Mouse (Mus musculus) adrenal gland, adult (tissue): ENCODE data around the gene Col6a3.

Source experiments
- DNase-seq, 2 experiments: peaks; one replicate each; pipeline ENCODE4 v3.0.0; 2022 to 2023; ENCODE audit warnings: low spot score in 1 of 2; ENCODE audit not compliant: inconsistent age in 2 of 2

Gene Col6a3

GRCm38 (mm10) chr1:90800466-90800865, 43.3 kb downstream of the Col6a3 start:
- DNase-seq: no peak

GRCm38 (mm10) chr1:90797276-90797891, 46.4 kb downstream of the Col6a3 start:
- DNase-seq: peak; percentile 47 to 81

- DNase-seq: no peak
Observed at GRCm38 (mm10) chr1:90793368-90793767, 50.4 kb downstream of the Col6a3 start.

DNA sequence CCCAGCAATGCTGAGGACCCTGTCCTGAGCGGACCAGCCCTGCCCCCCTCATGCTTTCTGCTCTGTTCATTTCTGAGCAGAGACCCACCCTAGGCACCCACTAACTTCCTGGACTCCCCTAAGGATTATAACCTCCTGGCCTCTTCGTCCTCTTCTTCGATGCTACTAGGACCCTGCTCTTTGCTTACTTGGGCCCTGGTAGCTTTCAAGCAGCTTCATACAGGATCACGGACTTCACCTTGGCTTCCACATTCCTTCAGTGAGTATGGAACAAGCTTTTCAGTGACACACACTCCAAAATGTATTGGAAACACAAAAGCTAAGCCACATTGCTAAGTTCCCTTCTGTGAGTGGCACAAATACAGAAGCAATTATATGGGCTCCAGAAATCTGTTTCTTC, 52.8 kb downstream of the Col6a3 start:
- DNase-seq: no peak

DNA sequence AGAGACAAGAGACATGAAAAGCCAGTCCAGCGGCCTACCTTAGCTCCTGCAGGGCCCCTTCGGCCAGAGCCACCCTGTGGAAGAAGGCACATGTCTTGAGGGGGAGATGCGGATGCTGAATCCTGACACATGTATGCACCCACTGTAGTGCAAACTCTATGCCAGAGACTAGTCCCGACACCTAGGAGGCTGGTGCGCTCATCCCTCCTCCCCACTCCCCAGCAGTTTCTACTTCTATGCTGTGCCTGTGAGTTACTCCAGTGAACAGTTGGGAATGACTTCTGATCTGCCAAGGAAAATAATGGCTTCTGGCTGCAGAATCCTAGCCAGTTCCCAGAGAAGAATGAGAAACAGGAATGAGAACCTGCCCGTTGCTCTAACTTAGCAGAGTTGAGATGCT, 54.3 kb downstream of the Col6a3 start:
- DNase-seq: no peak

DNA sequence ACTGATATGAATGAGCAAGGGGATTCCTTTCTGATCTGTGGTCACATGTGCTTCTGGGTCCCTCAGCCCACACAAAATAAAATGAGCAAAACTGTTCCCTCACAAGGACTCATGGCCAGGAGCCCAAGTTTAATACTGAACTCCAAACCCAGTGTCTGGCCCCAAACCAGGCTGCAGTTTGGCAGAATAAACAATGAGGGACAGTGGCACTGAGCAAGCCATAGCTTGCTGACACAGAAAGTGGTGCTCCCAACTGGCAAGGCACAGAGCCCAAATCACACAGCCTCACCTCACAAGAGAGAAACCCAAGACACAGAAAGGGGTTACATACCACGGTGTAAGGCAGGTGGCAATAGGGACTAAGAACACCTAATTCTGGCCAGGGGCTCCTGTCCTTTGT, 63.3 kb downstream of the Col6a3 start:
- DNase-seq: no peak

- peak in 1 of 2 experiments; percentile 58 for DNase-seq
Observed at GRCm38 (mm10) chr1:90779072-90779471, 64.7 kb downstream of the Col6a3 start.

DNA sequence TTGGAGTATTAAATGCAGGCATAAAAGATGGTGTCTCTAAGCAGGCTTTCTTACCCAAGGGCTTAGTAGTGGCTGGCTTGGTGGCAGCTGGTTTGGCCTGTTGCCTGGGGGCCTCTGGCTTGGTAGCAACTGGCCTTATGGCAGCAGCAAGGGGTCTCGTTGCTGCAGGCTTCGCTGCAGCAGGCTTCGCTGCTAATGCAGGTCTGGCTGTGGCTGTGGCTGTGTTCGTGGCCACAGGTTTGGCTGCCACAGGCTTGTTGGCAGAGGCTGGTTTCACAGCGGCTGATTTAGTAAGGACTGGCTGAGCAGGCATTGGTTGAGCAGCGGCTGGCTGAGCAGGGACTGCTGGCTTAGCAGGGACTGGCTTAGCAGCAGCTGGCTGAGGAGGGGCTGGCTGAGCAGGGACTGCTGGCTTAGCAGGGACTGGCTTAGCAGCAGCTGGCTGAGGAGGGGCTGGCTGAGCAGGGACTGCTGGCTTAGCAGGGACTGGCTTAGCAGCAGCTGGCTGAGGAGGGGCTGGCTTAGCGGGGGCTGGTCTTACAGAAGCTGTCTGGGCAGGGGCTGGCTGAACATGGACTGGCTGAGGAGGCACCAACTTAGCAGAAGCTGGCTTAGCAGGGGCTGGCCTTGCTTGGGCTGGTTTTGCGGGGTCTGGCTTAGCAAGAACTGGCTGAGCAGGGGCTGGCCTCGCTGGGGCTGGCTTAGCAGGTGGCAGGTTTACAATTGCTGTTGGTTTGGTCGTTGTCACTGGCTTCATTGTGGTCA, 68.1 kb downstream of the Col6a3 start:
- DNase-seq: peak; percentile 7 to 54

- DNase-seq: no peak
Observed at GRCm38 (mm10) chr1:90771172-90771571, 72.6 kb downstream of the Col6a3 start.

- no peak for DNase-seq
Observed at GRCm38 (mm10) chr1:90770027-90770426, 73.7 kb downstream of the Col6a3 start.

- DNase-seq: no peak
Observed at GRCm38 (mm10) chr1:90769301-90769700, 74.5 kb downstream of the Col6a3 start.

- no peak for DNase-seq
Observed at GRCm38 (mm10) chr1:90758091-90758673, 85.6 kb downstream of the Col6a3 start.

- DNase-seq: no peak
Observed at GRCm38 (mm10) chr1:90753869-90754563, 89.8 kb downstream of the Col6a3 start.

- DNase-seq: no peak
Observed at GRCm38 (mm10) chr1:90751221-90751620, 92.5 kb downstream of the Col6a3 start.

DNA sequence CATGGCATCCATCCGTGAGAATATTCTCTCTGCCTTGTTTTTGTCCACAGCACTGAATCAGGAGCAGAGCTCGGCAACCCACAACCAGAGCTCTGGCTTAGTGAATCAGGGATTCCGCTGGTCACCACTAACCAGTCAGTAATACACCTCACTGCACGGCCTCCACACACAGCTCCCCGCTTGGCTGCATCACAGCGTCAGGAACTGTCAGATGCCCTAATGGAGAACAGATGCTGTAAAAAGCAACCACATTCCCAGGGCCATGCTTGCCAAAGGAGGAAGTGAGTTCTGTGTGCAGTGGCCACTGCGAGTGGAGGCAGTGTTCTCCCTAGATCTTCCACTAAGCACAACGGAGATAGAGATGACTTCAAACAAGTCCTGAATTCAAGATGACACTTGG, 93.6 kb downstream of the Col6a3 start:
- DNase-seq: no peak

DNA sequence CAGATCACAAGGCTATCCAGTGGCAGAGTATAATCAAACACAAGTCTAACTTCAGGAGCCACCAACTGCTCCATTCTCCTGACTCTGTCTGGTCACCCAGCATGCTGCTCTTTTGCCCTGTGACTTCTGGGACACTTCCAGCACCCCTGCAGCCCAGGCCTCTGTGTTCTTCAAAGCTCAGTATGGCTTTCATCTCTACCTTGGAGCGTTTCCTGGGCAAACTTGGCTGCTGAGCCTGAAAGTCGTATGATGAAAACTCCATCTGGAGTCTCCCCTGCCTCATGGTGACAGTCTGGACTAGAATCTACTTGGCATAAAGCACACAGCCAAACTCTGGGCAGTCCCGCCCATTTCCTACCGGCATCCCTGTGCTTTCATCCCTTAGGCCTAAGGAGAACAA, 95.2 kb downstream of the Col6a3 start:
- DNase-seq: no peak

DNA sequence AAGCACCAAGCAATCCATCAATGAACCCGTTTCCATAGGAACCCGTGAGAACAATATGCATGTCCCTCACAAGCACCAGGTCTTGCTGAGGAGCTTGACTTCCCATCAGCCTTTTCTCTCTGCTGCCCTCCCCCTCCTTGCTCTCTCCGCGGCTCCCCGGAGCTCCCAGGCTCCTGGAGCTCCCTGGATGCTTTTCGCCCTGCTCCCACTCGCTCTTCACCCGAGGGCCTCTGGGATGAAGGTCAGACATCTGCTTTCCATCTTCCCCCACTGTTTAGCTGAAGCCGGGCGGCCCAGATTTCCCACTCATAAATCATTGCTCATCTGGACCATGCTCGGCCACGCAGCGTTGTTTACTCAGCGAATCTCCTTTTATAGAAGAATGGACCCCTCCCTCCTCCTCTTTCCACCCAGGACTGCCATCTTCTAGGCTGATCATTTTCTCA, 99.8 kb downstream of the Col6a3 start:
- DNase-seq: peak; percentile 46 to 76

DNA sequence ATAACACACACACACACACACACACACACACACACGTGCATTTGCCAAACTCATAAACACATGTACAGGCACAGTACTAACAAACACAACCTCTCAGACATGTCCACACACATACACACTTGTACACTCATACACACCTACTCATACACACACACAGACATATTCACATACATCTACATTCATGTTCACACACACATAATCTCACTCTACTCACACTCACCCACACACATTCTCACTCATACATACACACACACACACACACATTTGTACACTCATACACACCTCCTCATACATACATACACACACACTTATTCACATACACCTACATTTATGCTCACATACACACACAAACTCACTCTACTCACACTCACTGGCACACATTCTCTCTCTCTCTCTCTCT, 100.3 kb downstream of the Col6a3 start:
- no peak for DNase-seq

- DNase-seq: no peak
Observed at GRCm38 (mm10) chr1:90742641-90743040, 101.1 kb downstream of the Col6a3 start.

- peak in 1 of 2 experiments; percentile 56 for DNase-seq
Observed at GRCm38 (mm10) chr1:90740216-90741170, 103.3 kb downstream of the Col6a3 start.
